Mouse (Mus musculus): ENCODE measurements around the gene Metrn. TPM values are rescaled to one million over a fixed set of nuclear protein-coding genes. Genes with fewer than 3 reads are reported as not detected.
"Not testable (repeated sequence)": the region's sequence is repeated elsewhere in the genome, so short reads cannot be mapped to it uniquely, and the experiment has no call there.

Gene Metrn
- total and polyA plus RNA-seq, 2 experiments from 2014 or later: 102 to 500 TPM

DNA sequence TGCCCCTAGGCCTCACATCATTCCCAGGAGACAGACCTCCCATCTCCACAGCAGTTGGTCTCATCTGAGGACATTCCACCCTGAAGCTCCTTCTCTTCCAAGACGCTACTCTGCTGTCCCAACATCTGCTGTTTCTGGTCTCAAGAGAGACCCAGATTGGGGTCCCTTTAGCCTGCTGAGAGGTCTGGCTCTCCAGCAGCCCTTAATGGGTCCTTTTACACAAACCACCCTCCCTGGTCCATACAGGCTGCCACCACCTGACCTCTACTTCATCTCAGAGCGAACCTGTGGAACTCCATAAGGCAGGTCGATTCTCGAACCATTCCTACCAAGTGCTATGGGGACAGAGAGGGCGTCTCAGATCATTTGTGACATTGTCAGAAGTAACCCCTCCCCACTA, 11.1 kb upstream of the Metrn start:
- H3K9me3 ChIP-seq (ENCODE audit: low read length): no peaks in the 10 kb centered on the region
- H3K27ac ChIP-seq: peak overlapping the region; percentile 94
- peaks cover 20% of the 10 kb centered on the region for H3K4me1 ChIP-seq (ENCODE audit: insufficient read depth, low read length)
- no peaks in the 10 kb centered on the region for H3K36me3 ChIP-seq (ENCODE audit: insufficient read depth, low read length)
- WGBS: 28% methylated on average over 5 of the region's 5 CpGs
- peak overlapping the region; percentile 75 for H3K4me2 ChIP-seq (ENCODE audit: low read depth, low read length)
- DNase-seq (ENCODE audit: low spot score): no peak
- TF ChIP-seq CTCF (IDR thresholded peaks at IDR 0.05; ENCODE audit: low read depth): no peak
- H3K4me3 ChIP-seq (ENCODE audit: low read length): peak overlapping the region; percentile 68
- no peaks in the 10 kb centered on the region for H3K27me3 ChIP-seq (ENCODE audit: insufficient read depth, low read length)
- ATAC-seq: no peak
- peak overlapping the region; percentile 89 for H3K9ac ChIP-seq (replicated peaks; ENCODE audit: low read length)

DNA sequence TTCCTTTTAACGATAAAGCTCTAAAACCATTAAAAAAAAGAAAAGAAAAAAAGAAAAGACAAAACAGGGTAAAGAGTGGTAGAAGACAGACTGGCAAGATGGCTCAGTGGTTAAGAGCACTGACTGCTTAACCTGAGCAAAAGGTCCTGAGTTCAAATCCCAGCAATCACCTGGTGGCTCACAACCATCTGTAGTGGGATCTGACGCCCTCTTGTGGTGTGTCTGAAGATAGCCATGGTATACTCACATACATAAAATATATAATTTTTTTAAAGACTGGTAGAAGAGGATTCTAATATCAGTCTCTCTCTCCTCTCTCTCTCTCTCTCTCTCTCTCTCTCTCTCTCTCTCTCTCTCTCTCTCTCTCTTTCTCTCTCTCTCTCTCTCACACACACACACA, 10.5 kb upstream of the Metrn start:
- DNase-seq (ENCODE audit: low spot score); H3K9ac ChIP-seq (replicated peaks; ENCODE audit: low read length); H3K27ac ChIP-seq; ATAC-seq; H3K4me2 ChIP-seq (ENCODE audit: low read depth, low read length); H3K9me3 ChIP-seq (ENCODE audit: low read length); H3K36me3 ChIP-seq (ENCODE audit: insufficient read depth, low read length); H3K4me3 ChIP-seq (ENCODE audit: low read length); H3K27me3 ChIP-seq (ENCODE audit: insufficient read depth, low read length): not testable (repeated sequence)
- 36% methylated on average over 2 of the region's 2 CpGs for WGBS
- peak; percentile 42 for TF ChIP-seq CTCF (IDR thresholded peaks at IDR 0.05; ENCODE audit: low read depth)
- H3K4me1 ChIP-seq (ENCODE audit: insufficient read depth, low read length): peaks cover 20% of the 10 kb centered on the region

DNA sequence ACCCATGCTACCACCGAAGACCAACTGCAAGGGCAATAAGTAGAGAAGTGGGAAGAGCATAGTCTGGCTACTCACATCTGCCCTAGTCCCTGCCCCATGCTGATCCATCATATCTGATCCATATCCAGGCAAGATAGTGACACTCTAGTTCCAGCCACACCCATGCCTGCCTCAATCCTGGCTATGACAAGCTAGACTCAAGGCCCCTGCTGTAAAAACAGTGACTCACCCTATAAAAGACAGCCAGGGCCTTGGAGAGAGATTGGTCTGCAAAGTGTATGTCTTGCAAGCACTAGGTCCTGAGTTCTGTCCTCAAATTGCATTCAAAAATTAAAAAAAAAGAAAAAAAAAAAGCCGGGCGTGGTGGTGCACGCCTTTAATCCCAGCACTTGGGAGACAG, 9.6 kb upstream of the Metrn start:
- Histone ChIP-seq H3K27me3 (ENCODE audit: insufficient read depth, low read length) (no peaks in the 10 kb centered on the region), H3K4me3 (ENCODE audit: low read length) (no peak overlapping the region), H3K4me2 (ENCODE audit: low read depth, low read length) (no peak overlapping the region), H3K36me3 (ENCODE audit: insufficient read depth, low read length) (no peaks in the 10 kb centered on the region), H3K4me1 (ENCODE audit: insufficient read depth, low read length) (peaks cover 24% of the 10 kb centered on the region), H3K9me3 (ENCODE audit: low read length) (no peaks in the 10 kb centered on the region), H3K27ac (no peak overlapping the region), H3K9ac (replicated peaks; ENCODE audit: low read length) (no peak overlapping the region)
- no peak for TF ChIP-seq CTCF (IDR thresholded peaks at IDR 0.05; ENCODE audit: low read depth)
- DNase-seq (ENCODE audit: low spot score) (no peak), ATAC-seq (no peak)
- 95% methylated on average over 4 of the region's 4 CpGs for WGBS

DNA sequence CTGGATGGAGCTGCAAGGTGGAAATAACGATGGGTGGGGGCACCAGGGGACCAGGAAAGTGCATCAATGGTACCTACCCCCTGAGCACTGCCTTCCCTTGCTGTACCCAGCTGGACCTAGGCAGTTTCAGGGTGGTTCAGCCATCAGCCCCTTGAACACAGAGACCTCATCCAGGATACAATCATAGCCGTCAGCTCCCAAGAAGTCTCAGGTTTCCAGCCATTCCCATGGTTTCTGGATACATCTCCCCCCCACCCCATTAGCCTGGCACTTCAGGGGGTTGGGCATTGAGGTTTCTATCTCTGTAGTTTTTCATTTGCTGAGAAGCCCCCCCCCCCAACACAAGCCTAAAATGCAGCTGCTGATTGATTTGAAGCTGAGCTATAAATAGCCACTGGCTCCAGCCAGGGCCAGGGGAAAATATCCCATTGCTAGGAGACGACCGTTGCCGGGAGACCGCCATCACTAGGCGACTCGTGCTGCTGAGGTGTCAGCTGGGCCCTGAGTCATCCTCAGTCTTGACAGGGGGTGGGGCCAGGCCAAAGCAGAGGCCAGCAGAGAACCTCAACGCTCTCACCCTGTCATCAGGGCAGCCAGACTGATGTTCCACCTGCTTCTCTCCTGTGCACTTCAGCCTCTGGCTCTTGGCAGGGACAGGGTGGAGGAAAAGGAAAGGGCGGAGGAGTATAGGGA, 6.0 kb upstream of the Metrn start:
- no peak for TF ChIP-seq CTCF (IDR thresholded peaks at IDR 0.05; ENCODE audit: low read depth)
- WGBS: 6% methylated on average over 10 of the region's 10 CpGs
- Histone ChIP-seq H3K27ac (peak overlapping the region; percentile 77), H3K4me1 (ENCODE audit: insufficient read depth, low read length) (0 out of 2 replicates have a peak, but pooled peaks cover 9% of the 10 kb centered on the region), H3K4me2 (ENCODE audit: low read depth, low read length) (peak overlapping the region; percentile 32), H3K9me3 (ENCODE audit: low read length) (no peaks in the 10 kb centered on the region), H3K9ac (replicated peaks; ENCODE audit: low read length) (no peak overlapping the region), H3K27me3 (ENCODE audit: insufficient read depth, low read length) (no peaks in the 10 kb centered on the region), H3K4me3 (ENCODE audit: low read length) (no peak overlapping the region), H3K36me3 (ENCODE audit: insufficient read depth, low read length) (no peaks in the 10 kb centered on the region)
- peak; percentile 94 for ATAC-seq
- DNase-seq (ENCODE audit: low spot score): peak; percentile 92

DNA sequence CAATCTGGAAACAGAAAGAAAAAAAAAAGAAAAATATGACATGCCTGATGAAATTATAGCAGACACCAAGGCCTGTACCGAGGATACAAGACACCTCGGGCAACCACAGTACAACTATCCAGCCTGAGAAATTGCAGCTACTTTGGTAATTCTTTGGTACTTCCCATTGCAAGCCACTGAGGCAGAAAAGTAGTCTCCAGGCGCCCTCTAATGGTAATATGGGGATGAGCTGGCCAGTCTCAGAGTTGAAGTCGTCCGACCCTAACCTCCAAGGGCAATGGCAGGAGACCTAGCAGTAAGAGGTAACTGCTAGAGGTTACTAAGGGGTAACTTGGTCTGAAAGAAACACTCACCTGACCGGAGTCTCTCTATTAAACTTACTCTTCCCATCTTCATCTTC, 4.1 kb upstream of the Metrn start:
- Histone ChIP-seq H3K4me2 (ENCODE audit: low read depth, low read length) (no peak overlapping the region), H3K27me3 (ENCODE audit: insufficient read depth, low read length) (no peaks in the 10 kb centered on the region), H3K9ac (replicated peaks; ENCODE audit: low read length) (no peak overlapping the region), H3K36me3 (ENCODE audit: insufficient read depth, low read length) (no peaks in the 10 kb centered on the region), H3K27ac (no peak overlapping the region), H3K9me3 (ENCODE audit: low read length) (no peaks in the 10 kb centered on the region), H3K4me3 (ENCODE audit: low read length) (no peak overlapping the region), H3K4me1 (ENCODE audit: insufficient read depth, low read length) (peaks cover 20% of the 10 kb centered on the region; the same call in 1 of the 2 replicates)
- peak; percentile 86 for DNase-seq (ENCODE audit: low spot score)
- TF ChIP-seq CTCF (IDR thresholded peaks at IDR 0.05; ENCODE audit: low read depth): peak; percentile 86
- peak; percentile 38 for ATAC-seq
- 6% methylated on average over 6 of the region's 6 CpGs for WGBS

DNA sequence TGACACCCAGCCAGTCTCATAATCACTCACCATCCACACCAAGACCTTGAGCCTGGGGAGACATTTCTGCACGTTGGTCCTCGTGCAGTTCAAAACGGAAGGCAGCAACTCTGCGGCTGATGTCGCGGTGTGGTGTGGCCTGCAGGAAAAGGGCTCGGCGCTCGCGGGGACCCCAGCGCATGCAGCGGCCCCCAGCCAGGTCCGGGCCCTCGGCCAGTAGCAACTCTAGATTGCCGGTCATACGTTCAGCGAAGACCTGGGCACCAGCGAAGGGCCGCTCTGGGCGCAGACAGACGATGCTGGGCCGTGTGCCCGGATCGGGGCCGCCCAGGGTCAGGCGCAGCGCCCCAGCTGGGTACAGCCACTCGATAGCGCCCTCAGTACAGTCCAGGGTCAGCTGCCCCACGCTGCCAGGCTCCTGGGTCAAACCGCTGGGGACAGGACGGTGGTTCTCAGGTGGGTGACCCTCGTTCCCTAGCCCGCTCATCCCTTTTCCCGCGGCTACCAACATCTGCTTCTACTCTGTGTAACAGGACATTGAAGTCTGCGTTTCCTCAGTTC, 645 bp downstream of the Metrn start:
- Histone ChIP-seq H3K4me3 (ENCODE audit: low read length) (peak overlapping the region; percentile 58), H3K27ac (peak overlapping the region; percentile 79), H3K27me3 (ENCODE audit: insufficient read depth, low read length) (no peaks in the 10 kb centered on the region), H3K9me3 (ENCODE audit: low read length) (no peaks in the 10 kb centered on the region), H3K4me2 (ENCODE audit: low read depth, low read length) (peak overlapping the region; percentile 75), H3K36me3 (ENCODE audit: insufficient read depth, low read length) (no peaks in the 10 kb centered on the region), H3K9ac (replicated peaks; ENCODE audit: low read length) (peak overlapping the region; percentile 60), H3K4me1 (ENCODE audit: insufficient read depth, low read length) (peaks cover 19% of the 10 kb centered on the region; the same call in 1 of the 2 replicates)
- DNase-seq (ENCODE audit: low spot score): peak; percentile 34
- TF ChIP-seq CTCF (IDR thresholded peaks at IDR 0.05; ENCODE audit: low read depth): no peak
- no peak for ATAC-seq
- 3% methylated on average over 37 of the region's 37 CpGs for WGBS

DNA sequence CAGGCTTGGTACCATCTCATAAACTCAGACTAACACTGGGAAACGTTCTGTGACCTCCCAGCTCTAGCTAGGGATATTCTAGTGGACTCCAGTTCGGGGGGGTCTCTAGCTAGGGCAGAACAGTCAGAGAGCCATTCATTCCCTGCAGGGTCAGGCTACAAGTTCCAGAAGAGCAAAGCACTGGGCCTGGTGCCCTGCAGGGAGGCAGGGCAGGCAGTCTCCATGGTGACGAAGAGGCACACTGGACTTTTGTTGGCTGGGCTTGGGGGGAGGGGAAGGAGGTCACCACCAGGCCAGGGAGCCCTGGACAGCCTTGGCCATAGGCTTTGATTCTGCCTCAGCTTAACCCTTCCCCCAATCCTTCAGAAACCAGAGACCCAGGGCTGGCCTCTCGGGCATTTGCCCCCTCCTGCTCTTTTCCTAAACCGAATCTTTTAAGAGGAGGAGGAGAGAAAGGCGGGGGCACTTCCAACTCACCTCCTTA, 1.3 kb downstream of the Metrn start, which contains the start of gene AC134908.4:
Gene AC134908.4 (minus strand): TSS at position 51 of the 484 bp plus-strand sequence.
- Histone ChIP-seq H3K4me3 (ENCODE audit: low read length) (peak within 1 kb of the TSS; percentile 58), H3K9ac (replicated peaks; ENCODE audit: low read length) (peak within 1 kb of the TSS; percentile 60), H3K27ac (peak within 1 kb of the TSS; percentile 94), H3K27me3 (ENCODE audit: insufficient read depth, low read length) (no peaks in the 10 kb centered on the region), H3K36me3 (ENCODE audit: insufficient read depth, low read length) (no peaks in the 10 kb centered on the region), H3K4me1 (ENCODE audit: insufficient read depth, low read length) (peaks cover 19% of the 10 kb centered on the region; the same call in 1 of the 2 replicates), H3K9me3 (ENCODE audit: low read length) (no peaks in the 10 kb centered on the region), H3K4me2 (ENCODE audit: low read depth, low read length) (peak within 1 kb of the TSS; percentile 75)
- WGBS: 8% methylated on average over 6 of the region's 6 CpGs
- no peak for TF ChIP-seq CTCF (IDR thresholded peaks at IDR 0.05; ENCODE audit: low read depth)
- ATAC-seq: peak; percentile 70
- peak; percentile 79 for DNase-seq (ENCODE audit: low spot score)
